Mouse (Mus musculus): ENCODE measurements around the gene Ppcs. TPM values are rescaled to one million over a fixed set of nuclear protein-coding genes. Genes with fewer than 3 reads are reported as not detected.

Gene Ppcs
- polyA plus RNA-seq, 1 experiment from 2014 or later, result 21.9 TPM

- Histone ChIP-seq H3K4me3 (no peak overlapping the region), H3K9me3 (no peaks in the 10 kb centered on the region), H3K27ac (replicated peaks) (no peak overlapping the region), H3K27me3 (no peaks in the 10 kb centered on the region), H3K36me3 (no peaks in the 10 kb centered on the region), H3K4me2 (no peak overlapping the region), H3K9ac (no peak overlapping the region), H3K4me1 (replicated peaks) (no peaks in the 10 kb centered on the region; the same call in 1 of the 2 replicates)
- 86% methylated on average over 3 of the region's 3 CpGs for WGBS
- ATAC-seq (ENCODE audit: low read depth), result no peak
These were observed 25.6 kb upstream of the Ppcs start for GRCm38 (mm10) chr4:119447786-119448185.

- H3K9me3 ChIP-seq, result no peaks in the 10 kb centered on the region
- H3K4me2 ChIP-seq, result no peak overlapping the region
- no peak overlapping the region for H3K4me3 ChIP-seq
- H3K4me1 ChIP-seq (replicated peaks), result no peaks in the 10 kb centered on the region; the same call in 1 of the 2 replicates
- no peak for ATAC-seq (ENCODE audit: low read depth)
- 92% methylated on average over 6 of the region's 6 CpGs for WGBS
- no peak overlapping the region for H3K9ac ChIP-seq
- no peak overlapping the region for H3K27ac ChIP-seq (replicated peaks)
- no peaks in the 10 kb centered on the region for H3K36me3 ChIP-seq
- H3K27me3 ChIP-seq, result no peaks in the 10 kb centered on the region
These were observed 25.0 kb upstream of the Ppcs start for GRCm38 (mm10) chr4:119447261-119447660.

GRCm38 (mm10) chr4:119442539-119442938, 20.3 kb upstream of the Ppcs start:
- no peak for ATAC-seq (ENCODE audit: low read depth)
- Histone ChIP-seq H3K27ac (replicated peaks) (no peak overlapping the region), H3K4me1 (replicated peaks) (no peaks in the 10 kb centered on the region; the same call in 1 of the 2 replicates), H3K36me3 (no peaks in the 10 kb centered on the region), H3K4me3 (no peak overlapping the region), H3K27me3 (no peaks in the 10 kb centered on the region), H3K9me3 (no peaks in the 10 kb centered on the region), H3K9ac (no peak overlapping the region), H3K4me2 (no peak overlapping the region)
- 45% methylated on average over 6 of the region's 6 CpGs for WGBS

GRCm38 (mm10) chr4:119441836-119442235, 19.6 kb upstream of the Ppcs start:
- no peak for ATAC-seq (ENCODE audit: low read depth)
- H3K9me3 ChIP-seq, result no peaks in the 10 kb centered on the region
- no peaks in the 10 kb centered on the region; the same call in 1 of the 2 replicates for H3K4me1 ChIP-seq (replicated peaks)
- H3K4me3 ChIP-seq, result no peak overlapping the region
- H3K27me3 ChIP-seq, result no peaks in the 10 kb centered on the region
- no peak overlapping the region for H3K27ac ChIP-seq (replicated peaks)
- H3K4me2 ChIP-seq, result no peak overlapping the region
- no peak overlapping the region for H3K9ac ChIP-seq
- H3K36me3 ChIP-seq, result no peaks in the 10 kb centered on the region
- 89% methylated on average over 4 of the region's 4 CpGs for WGBS

- Histone ChIP-seq H3K9me3 (peaks cover 4% of the 10 kb centered on the region), H3K27ac (replicated peaks) (no peak overlapping the region), H3K9ac (no peak overlapping the region), H3K36me3 (no peaks in the 10 kb centered on the region), H3K4me3 (no peak overlapping the region), H3K4me2 (no peak overlapping the region), H3K27me3 (no peaks in the 10 kb centered on the region), H3K4me1 (replicated peaks) (no peaks in the 10 kb centered on the region; the same call in 1 of the 2 replicates)
- 89% methylated on average over 2 of the region's 2 CpGs for WGBS
- no peak for ATAC-seq (ENCODE audit: low read depth)
These were observed 15.7 kb upstream of the Ppcs start for GRCm38 (mm10) chr4:119437936-119438335.

- H3K27me3 ChIP-seq, result 0 out of 2 replicates have a peak, but pooled peaks cover 3% of the 10 kb centered on the region
- no peak overlapping the region for H3K4me2 ChIP-seq
- no peaks in the 10 kb centered on the region for H3K36me3 ChIP-seq
- 25% methylated on average over 5 of the region's 5 CpGs for WGBS
- no peaks in the 10 kb centered on the region for H3K4me1 ChIP-seq (replicated peaks)
- ATAC-seq (ENCODE audit: low read depth), result no peak
- no peak overlapping the region for H3K4me3 ChIP-seq
- no peak overlapping the region for H3K9ac ChIP-seq
- H3K9me3 ChIP-seq, result no peaks in the 10 kb centered on the region
- no peak overlapping the region for H3K27ac ChIP-seq (replicated peaks)
These were observed 8.5 kb upstream of the Ppcs start for GRCm38 (mm10) chr4:119430678-119431077.

GRCm38 (mm10) chr4:119427680-119428079, 5.5 kb upstream of the Ppcs start:
- Histone ChIP-seq H3K4me2 (no peak overlapping the region), H3K27me3 (0 out of 2 replicates have a peak, but pooled peaks cover 3% of the 10 kb centered on the region), H3K4me3 (no peak overlapping the region), H3K9me3 (no peaks in the 10 kb centered on the region), H3K27ac (replicated peaks) (no peak overlapping the region), H3K36me3 (no peaks in the 10 kb centered on the region), H3K4me1 (replicated peaks) (peaks cover 10% of the 10 kb centered on the region), H3K9ac (no peak overlapping the region)
- no peak for ATAC-seq (ENCODE audit: low read depth)
- WGBS, result 59% methylated on average over 2 of the region's 2 CpGs

- H3K9ac ChIP-seq, result no peak overlapping the region
- no peak overlapping the region; the same call in 1 of the 2 replicates for H3K27ac ChIP-seq (replicated peaks)
- no peak overlapping the region for H3K4me3 ChIP-seq
- no peak overlapping the region for H3K4me2 ChIP-seq
- no peaks in the 10 kb centered on the region for H3K9me3 ChIP-seq
- ATAC-seq (ENCODE audit: low read depth), result no peak
- H3K4me1 ChIP-seq (replicated peaks), result peaks cover 20% of the 10 kb centered on the region
- H3K36me3 ChIP-seq, result no peaks in the 10 kb centered on the region
- 45% methylated on average over 2 of the region's 2 CpGs for WGBS
- 0 out of 2 replicates have a peak, but pooled peaks cover 3% of the 10 kb centered on the region for H3K27me3 ChIP-seq
These were observed 3.4 kb upstream of the Ppcs start for GRCm38 (mm10) chr4:119425601-119426000.

- Histone ChIP-seq H3K4me1 (replicated peaks) (peaks cover 20% of the 10 kb centered on the region), H3K4me2 (no peak overlapping the region), H3K36me3 (no peaks in the 10 kb centered on the region), H3K9ac (no peak overlapping the region), H3K27ac (replicated peaks) (no peak overlapping the region), H3K4me3 (no peak overlapping the region), H3K9me3 (no peaks in the 10 kb centered on the region), H3K27me3 (0 out of 2 replicates have a peak, but pooled peaks cover 3% of the 10 kb centered on the region)
- WGBS, result 97% methylated on average over 2 of the region's 2 CpGs
- no peak for ATAC-seq (ENCODE audit: low read depth)
These were observed 2.9 kb upstream of the Ppcs start for GRCm38 (mm10) chr4:119425077-119425476.

GRCm38 (mm10) chr4:119421921-119422293, 313 bp downstream of the Ppcs start:
- Histone ChIP-seq H3K4me3 (peak overlapping the region; percentile 73), H3K9me3 (no peaks in the 10 kb centered on the region), H3K9ac (peak overlapping the region; percentile 89), H3K4me1 (replicated peaks) (peaks cover 20% of the 10 kb centered on the region), H3K4me2 (peak overlapping the region; percentile 90), H3K27ac (replicated peaks) (peak overlapping the region; percentile 90), H3K27me3 (no peaks in the 10 kb centered on the region), H3K36me3 (0 out of 2 replicates have a peak, but pooled peaks cover 7% of the 10 kb centered on the region)
- WGBS, result under 1% methylated on average over 31 of the region's 31 CpGs
- ATAC-seq (ENCODE audit: low read depth), result peak; percentile 76

GRCm38 (mm10) chr4:119421191-119421590, 1.0 kb downstream of the Ppcs start:
- Histone ChIP-seq H3K4me1 (replicated peaks) (peaks cover 20% of the 10 kb centered on the region), H3K27me3 (no peaks in the 10 kb centered on the region), H3K27ac (replicated peaks) (peak overlapping the region; percentile 90; the same call in 1 of the 2 replicates), H3K4me3 (peak overlapping the region; percentile 73), H3K4me2 (peak overlapping the region; percentile 90), H3K36me3 (0 out of 2 replicates have a peak, but pooled peaks cover 7% of the 10 kb centered on the region), H3K9me3 (no peaks in the 10 kb centered on the region), H3K9ac (peak overlapping the region; percentile 89)
- no peak for ATAC-seq (ENCODE audit: low read depth)
- WGBS, result 58% methylated on average over 3 of the region's 3 CpGs

GRCm38 (mm10) chr4:119417894-119418293, 4.3 kb downstream of the Ppcs start:
- Histone ChIP-seq H3K9ac (no peak overlapping the region), H3K4me1 (replicated peaks) (peaks cover 32% of the 10 kb centered on the region), H3K27ac (replicated peaks) (no peak overlapping the region), H3K9me3 (no peaks in the 10 kb centered on the region), H3K27me3 (no peaks in the 10 kb centered on the region), H3K36me3 (0 out of 2 replicates have a peak, but pooled peaks cover 7% of the 10 kb centered on the region), H3K4me3 (no peak overlapping the region), H3K4me2 (no peak overlapping the region)
- ATAC-seq (ENCODE audit: low read depth), result no peak
- WGBS, result 86% methylated on average over 3 of the region's 3 CpGs

GRCm38 (mm10) chr4:119417270-119417669, 5.0 kb downstream of the Ppcs start:
- H3K27ac ChIP-seq (replicated peaks), result no peak overlapping the region
- no peak overlapping the region for H3K4me3 ChIP-seq
- 82% methylated on average over 3 of the region's 3 CpGs for WGBS
- 0 out of 2 replicates have a peak, but pooled peaks cover 7% of the 10 kb centered on the region for H3K36me3 ChIP-seq
- H3K4me2 ChIP-seq, result no peak overlapping the region
- H3K27me3 ChIP-seq, result no peaks in the 10 kb centered on the region
- no peak overlapping the region for H3K9ac ChIP-seq
- H3K4me1 ChIP-seq (replicated peaks), result peaks cover 37% of the 10 kb centered on the region
- no peaks in the 10 kb centered on the region for H3K9me3 ChIP-seq
- ATAC-seq (ENCODE audit: low read depth), result no peak

Measured in neural tube, embryonic 13.5 days (tissue).